Mouse (Mus musculus) hindbrain, embryonic 11.5 days (tissue): ENCODE data around the gene Vgll4. TPM values are rescaled to one million over a fixed set of nuclear protein-coding genes. Genes with fewer than 3 reads are reported as not detected.
A peak's percentile ranks its signal among the peaks of the same experiment; 100 is the strongest.

Source experiments
- ATAC-seq: fragments of 200-750 bp; cut with Nextera tagmentation; 2 replicates; pipeline ENCODE4 v1.8.0; 2017; ENCODE audit warnings: mild to moderate bottlenecking, moderate TSS enrichment, moderate library complexity; ENCODE audit not compliant: low FRiP score
- DNase-seq: peaks from one replicate; pipeline ENCODE4 v3.0.0-alpha.2; 2015; ENCODE audit warnings: low spot score
- H3K27ac ChIP-seq: fragments of 300-500 bp; sonication (generic); 2 replicates; pipeline ENCODE4 v1.5.1; 2014; ENCODE audit warnings: mild to moderate bottlenecking, low read depth, low read length
- H3K27me3 ChIP-seq: fragments of 300-500 bp; sonication (generic); 2 replicates; pipeline ENCODE4 v1.6.1; 2014; ENCODE audit warnings: mild to moderate bottlenecking, low read length, moderate library complexity, mixed read lengths; ENCODE audit not compliant: control insufficient read depth, insufficient read depth
- H3K36me3 ChIP-seq: fragments of 300-500 bp; sonication (generic); 2 replicates; pipeline ENCODE4 v1.6.1; 2014; ENCODE audit warnings: mild to moderate bottlenecking, low read length, moderate library complexity, mixed read lengths; ENCODE audit not compliant: control insufficient read depth, insufficient read depth
- H3K4me1 ChIP-seq: fragments of 300-500 bp; sonication (generic); replicated peaks from 2 replicates; pipeline ENCODE4 v1.6.1; 2014; ENCODE audit warnings: low read length, mixed read lengths; ENCODE audit not compliant: control insufficient read depth, insufficient read depth
- H3K4me2 ChIP-seq: fragments of 300-500 bp; sonication (generic); replicated peaks from 2 replicates; pipeline ENCODE4 v1.6.1; 2014; ENCODE audit warnings: mild to moderate bottlenecking, low read depth, low read length
- H3K4me3 ChIP-seq: fragments of 300-500 bp; sonication (generic); 2 replicates; pipeline ENCODE4 v1.5.1; 2014; ENCODE audit warnings: low read depth, low read length
- H3K9ac ChIP-seq: fragments of 300-500 bp; sonication (generic); 2 replicates; pipeline ENCODE4 v1.6.1; 2014; ENCODE audit warnings: low read depth, low read length
- H3K9me3 ChIP-seq: fragments of 300-500 bp; sonication (generic); 2 replicates; pipeline ENCODE4 v1.6.1; 2016; ENCODE audit warnings: low read length; ENCODE audit not compliant: control insufficient read depth
- WGBS: fragments of 180-500 bp; shearing (Covaris S2); extraction: QIAGEN DNeasy Blood & Tissue Kit; methylation state at CpG from one replicate; pipeline ENCODE4 v1.1.7; 2014; 5-methylcytosine and 5-hydroxymethylcytosine counted together
- polyA plus RNA-seq: library from polyadenylated mRNA; unstranded; fragments of >200 nt; fragmentation: Nextera tagmentation; extraction: Ambion mirVana; gene quantifications from 2 replicates; pipeline ENCODE4 v1.2.1, GENCODE M21; 2014

Gene Vgll4
- polyA plus RNA-seq, 1 experiment from 2014 or later = 59.3 TPM

- DNase-seq (peak; percentile 94), ATAC-seq (peak; percentile 81)
- H3K4me1 ChIP-seq = peaks cover 33% of the 10 kb centered on the region
- H3K36me3 ChIP-seq = no peaks in the 10 kb centered on the region
- H3K9me3 ChIP-seq = no peaks in the 10 kb centered on the region
- 0% methylated on average over 18 of the region's 18 CpGs for WGBS
- H3K4me3 ChIP-seq = peak overlapping the region; percentile 28
- H3K4me2 ChIP-seq = peak overlapping the region; percentile 66
- H3K27me3 ChIP-seq = no peaks in the 10 kb centered on the region
- peak overlapping the region; percentile 89 for H3K27ac ChIP-seq
- peak overlapping the region; percentile 66 for H3K9ac ChIP-seq
Measured at GRCm38 (mm10) chr6:114875018-114875558, 94.7 kb downstream of the Vgll4 start.

GRCm38 (mm10) chr6:114874138-114874928 lies 95.5 kb downstream of the Vgll4 start:
- peak; percentile 76 for ATAC-seq
- Histone ChIP-seq H3K9me3 (no peaks in the 10 kb centered on the region), H3K27ac (peak overlapping the region; percentile 89), H3K4me3 (peak overlapping the region; percentile 28), H3K36me3 (no peaks in the 10 kb centered on the region), H3K27me3 (no peaks in the 10 kb centered on the region), H3K4me2 (peak overlapping the region; percentile 66), H3K9ac (peak overlapping the region; percentile 66), H3K4me1 (peaks cover 33% of the 10 kb centered on the region)
- DNase-seq = peak; percentile 53
- 7% methylated on average over 18 of the region's 19 CpGs for WGBS

GRCm38 (mm10) chr6:114873808-114874137 lies 96.0 kb downstream of the Vgll4 start:
- ATAC-seq (no peak), DNase-seq (no peak)
- WGBS = 70% methylated on average over 3 of the region's 3 CpGs
- Histone ChIP-seq H3K27me3 (no peaks in the 10 kb centered on the region), H3K4me3 (peak overlapping the region; percentile 28; the same call in 1 of the 2 replicates), H3K36me3 (no peaks in the 10 kb centered on the region), H3K4me1 (peaks cover 33% of the 10 kb centered on the region), H3K9ac (peak overlapping the region; percentile 66), H3K27ac (peak overlapping the region; percentile 89), H3K4me2 (peak overlapping the region; percentile 66), H3K9me3 (no peaks in the 10 kb centered on the region)

- H3K4me1 ChIP-seq = peaks cover 22% of the 10 kb centered on the region
- 92% methylated on average over 14 of the region's 14 CpGs for WGBS
- ATAC-seq = no peak
Measured at GRCm38 (mm10) chr6:114871010-114871660, 98.7 kb downstream of the Vgll4 start.

GRCm38 (mm10) chr6:114869501-114870076 lies 100.2 kb downstream of the Vgll4 start:
- DNase-seq = no peak
- no peak overlapping the region for H3K27ac ChIP-seq
- peaks cover 14% of the 10 kb centered on the region for H3K4me1 ChIP-seq

More at GRCm38 (mm10) chr6:114871010-114871660, 98.7 kb downstream of the Vgll4 start:
- no peak overlapping the region for H3K9ac ChIP-seq
- no peak overlapping the region for H3K4me3 ChIP-seq
- H3K27me3 ChIP-seq = no peaks in the 10 kb centered on the region
- no peaks in the 10 kb centered on the region for H3K36me3 ChIP-seq
- no peak for DNase-seq
- H3K27ac ChIP-seq = no peak overlapping the region
- no peaks in the 10 kb centered on the region for H3K9me3 ChIP-seq
- H3K4me2 ChIP-seq = no peak overlapping the region

GRCm38 (mm10) chr6:114868656-114869055 lies 101.1 kb downstream of the Vgll4 start:
- Histone ChIP-seq H3K4me1 (peaks cover 4% of the 10 kb centered on the region), H3K27ac (no peak overlapping the region), H3K27me3 (no peaks in the 10 kb centered on the region), H3K9me3 (no peaks in the 10 kb centered on the region), H3K4me3 (no peak overlapping the region), H3K4me2 (no peak overlapping the region), H3K9ac (no peak overlapping the region), H3K36me3 (no peaks in the 10 kb centered on the region)
- no peak for DNase-seq
- WGBS = 73% methylated on average over 7 of the region's 7 CpGs
- no peak for ATAC-seq

More at GRCm38 (mm10) chr6:114869501-114870076, 100.2 kb downstream of the Vgll4 start:
- no peak overlapping the region for H3K9ac ChIP-seq
- WGBS = 69% methylated on average over 6 of the region's 6 CpGs
- H3K27me3 ChIP-seq = no peaks in the 10 kb centered on the region
- ATAC-seq = no peak
- H3K9me3 ChIP-seq = no peaks in the 10 kb centered on the region
- H3K4me2 ChIP-seq = no peak overlapping the region
- no peak overlapping the region for H3K4me3 ChIP-seq
- H3K36me3 ChIP-seq = no peaks in the 10 kb centered on the region

- Histone ChIP-seq H3K4me1 (peaks cover 4% of the 10 kb centered on the region), H3K27me3 (no peaks in the 10 kb centered on the region), H3K9me3 (no peaks in the 10 kb centered on the region), H3K36me3 (no peaks in the 10 kb centered on the region), H3K4me3 (no peak overlapping the region), H3K27ac (no peak overlapping the region), H3K4me2 (no peak overlapping the region), H3K9ac (no peak overlapping the region)
- no peak for ATAC-seq
- 84% methylated on average over 4 of the region's 4 CpGs for WGBS
- DNase-seq = no peak
Measured at GRCm38 (mm10) chr6:114866619-114867018, 103.2 kb downstream of the Vgll4 start.

- no peaks in the 10 kb centered on the region for H3K27me3 ChIP-seq
- no peak overlapping the region for H3K27ac ChIP-seq
- no peak overlapping the region for H3K4me2 ChIP-seq
- H3K9ac ChIP-seq = no peak overlapping the region
- no peak overlapping the region for H3K4me3 ChIP-seq
- ATAC-seq (no peak), DNase-seq (no peak)
- no peaks in the 10 kb centered on the region for H3K36me3 ChIP-seq
- peaks cover 4% of the 10 kb centered on the region for H3K4me1 ChIP-seq
- H3K9me3 ChIP-seq = no peaks in the 10 kb centered on the region
- WGBS = 87% methylated on average over 3 of the region's 3 CpGs
Measured at GRCm38 (mm10) chr6:114866078-114866477, 103.7 kb downstream of the Vgll4 start.
